Mouse (Mus musculus) heart, postnatal 0 days (tissue): ENCODE data around the gene Prdm16.

Source experiments
- CTCF ChIP-seq: IDR thresholded peaks from 2 replicates; pipeline ENCODE4 v1.5.1; 2016; ENCODE audit warnings: antibody characterized with exemption, control low read depth, low read depth
- EP300 ChIP-seq: IDR thresholded peaks from 2 replicates; pipeline ENCODE4 v1.6.1; 2016; ENCODE audit warnings: antibody characterized with exemption, low read depth

- TF ChIP-seq CTCF (no peak), EP300 (no peak)
Observed at GRCm38 (mm10) chr4:154385918-154386317, 250.8 kb downstream of the Prdm16 start.
